Mouse (Mus musculus): ENCODE measurements around the gene Sult5a1. TPM values are rescaled to one million over a fixed set of nuclear protein-coding genes. Genes with fewer than 3 reads are reported as not detected.

Gene Sult5a1
- polyA plus RNA-seq, 1 experiment from 2014 or later: 3.5 TPM

GRCm38 (mm10) chr8:123138741-123139140 is 19.4 kb downstream of the Sult5a1 start:
- WGBS: 66% methylated on average over 4 of the region's 4 CpGs
- no peaks in the 10 kb centered on the region for H3K27me3 ChIP-seq (replicated peaks; ENCODE audit: control insufficient read depth, insufficient read depth, low read length)
- no peaks in the 10 kb centered on the region for H3K4me1 ChIP-seq (replicated peaks; ENCODE audit: control insufficient read depth, insufficient read depth, low read length)
- H3K9ac ChIP-seq (ENCODE audit: low read depth, low read length): no peak overlapping the region
- H3K4me2 ChIP-seq (replicated peaks; ENCODE audit: low read depth): no peak overlapping the region
- no peak for TF ChIP-seq CTCF (IDR thresholded peaks at IDR 0.05; ENCODE audit: low read depth)
- H3K27ac ChIP-seq (ENCODE audit: low read depth, low read length): no peak overlapping the region
- H3K9me3 ChIP-seq (ENCODE audit: control insufficient read depth): no peaks in the 10 kb centered on the region
- H3K4me3 ChIP-seq (ENCODE audit: low read depth, low read length): no peak overlapping the region
- no peak for ATAC-seq
- H3K36me3 ChIP-seq (ENCODE audit: control insufficient read depth, insufficient read depth): no peaks in the 10 kb centered on the region

DNA sequence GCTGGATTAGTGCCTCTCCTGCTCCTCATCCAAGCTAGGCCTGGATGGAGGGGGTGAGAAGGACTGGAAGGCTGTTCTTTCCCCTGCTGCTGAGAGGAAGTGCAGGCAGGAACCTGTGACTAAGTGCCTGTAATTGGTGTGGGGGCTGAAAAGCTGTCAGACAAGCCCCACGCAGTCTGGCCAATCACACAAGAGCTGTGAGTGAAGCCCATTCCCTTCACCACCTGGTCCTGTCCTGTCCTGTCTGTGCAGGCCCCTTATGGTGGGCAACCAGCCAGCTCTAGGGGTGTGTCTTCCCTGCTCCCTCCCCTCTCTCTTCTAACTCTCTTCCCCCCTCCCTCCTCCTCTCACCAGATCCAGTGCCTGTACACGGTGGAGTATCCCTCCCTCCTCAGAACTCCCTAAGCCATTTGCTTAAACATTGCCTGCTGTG is 20.5 kb downstream of the Sult5a1 start:
- H3K4me1 ChIP-seq (replicated peaks; ENCODE audit: control insufficient read depth, insufficient read depth, low read length): no peaks in the 10 kb centered on the region
- no peak overlapping the region for H3K4me3 ChIP-seq (ENCODE audit: low read depth, low read length)
- no peak overlapping the region for H3K4me2 ChIP-seq (replicated peaks; ENCODE audit: low read depth)
- no peaks in the 10 kb centered on the region for H3K27me3 ChIP-seq (replicated peaks; ENCODE audit: control insufficient read depth, insufficient read depth, low read length)
- H3K9me3 ChIP-seq (ENCODE audit: control insufficient read depth): no peaks in the 10 kb centered on the region
- no peak overlapping the region for H3K9ac ChIP-seq (ENCODE audit: low read depth, low read length)
- ATAC-seq: 0 out of 2 replicates have a peak, but pooled peaks have one; percentile 41
- no peak overlapping the region for H3K27ac ChIP-seq (ENCODE audit: low read depth, low read length)
- 30% methylated on average over 2 of the region's 2 CpGs for WGBS
- no peaks in the 10 kb centered on the region for H3K36me3 ChIP-seq (ENCODE audit: control insufficient read depth, insufficient read depth)
- no peak for TF ChIP-seq CTCF (IDR thresholded peaks at IDR 0.05; ENCODE audit: low read depth)

DNA sequence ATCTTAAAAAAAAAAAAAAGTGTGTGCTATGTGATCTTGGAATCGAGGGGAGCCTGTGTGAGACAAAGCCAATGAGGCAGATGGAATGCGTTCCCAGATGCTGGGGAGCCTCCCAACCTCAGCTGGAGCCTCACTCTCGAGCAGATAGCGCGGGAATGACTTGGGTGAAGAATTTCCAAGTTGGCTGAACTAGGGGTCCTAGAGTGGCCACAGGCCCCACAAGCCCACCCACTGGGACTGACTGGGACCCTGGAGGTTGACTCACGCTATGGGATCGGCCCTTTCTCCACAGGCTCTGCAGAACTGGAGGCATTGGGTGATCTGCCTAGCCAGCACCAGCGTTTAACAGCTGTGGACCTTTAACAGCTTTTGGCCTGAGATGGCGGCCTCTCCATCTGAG is 21.8 kb downstream of the Sult5a1 start:
- H3K4me1 ChIP-seq (replicated peaks; ENCODE audit: control insufficient read depth, insufficient read depth, low read length): no peaks in the 10 kb centered on the region
- no peak for TF ChIP-seq CTCF (IDR thresholded peaks at IDR 0.05; ENCODE audit: low read depth)
- no peaks in the 10 kb centered on the region for H3K27me3 ChIP-seq (replicated peaks; ENCODE audit: control insufficient read depth, insufficient read depth, low read length)
- no peaks in the 10 kb centered on the region for H3K9me3 ChIP-seq (ENCODE audit: control insufficient read depth)
- no peak overlapping the region for H3K9ac ChIP-seq (ENCODE audit: low read depth, low read length)
- H3K4me2 ChIP-seq (replicated peaks; ENCODE audit: low read depth): no peak overlapping the region
- 74% methylated on average over 9 of the region's 9 CpGs for WGBS
- no peak overlapping the region for H3K4me3 ChIP-seq (ENCODE audit: low read depth, low read length)
- ATAC-seq: no peak
- H3K27ac ChIP-seq (ENCODE audit: low read depth, low read length): no peak overlapping the region; the same call in 1 of the 2 replicates
- H3K36me3 ChIP-seq (ENCODE audit: control insufficient read depth, insufficient read depth): no peaks in the 10 kb centered on the region

GRCm38 (mm10) chr8:123135806-123136205 is 22.3 kb downstream of the Sult5a1 start:
- H3K27ac ChIP-seq (ENCODE audit: low read depth, low read length): no peak overlapping the region
- H3K4me1 ChIP-seq (replicated peaks; ENCODE audit: control insufficient read depth, insufficient read depth, low read length): no peaks in the 10 kb centered on the region
- ATAC-seq: no peak
- TF ChIP-seq CTCF (IDR thresholded peaks at IDR 0.05; ENCODE audit: low read depth): no peak
- no peaks in the 10 kb centered on the region for H3K27me3 ChIP-seq (replicated peaks; ENCODE audit: control insufficient read depth, insufficient read depth, low read length)
- no peaks in the 10 kb centered on the region for H3K9me3 ChIP-seq (ENCODE audit: control insufficient read depth)
- no peak overlapping the region for H3K9ac ChIP-seq (ENCODE audit: low read depth, low read length)
- H3K4me3 ChIP-seq (ENCODE audit: low read depth, low read length): no peak overlapping the region
- H3K4me2 ChIP-seq (replicated peaks; ENCODE audit: low read depth): no peak overlapping the region
- WGBS: 42% methylated on average over 9 of the region's 9 CpGs
- no peaks in the 10 kb centered on the region for H3K36me3 ChIP-seq (ENCODE audit: control insufficient read depth, insufficient read depth)

- H3K36me3 ChIP-seq (ENCODE audit: control insufficient read depth, insufficient read depth): no peaks in the 10 kb centered on the region
- no peaks in the 10 kb centered on the region for H3K9me3 ChIP-seq (ENCODE audit: control insufficient read depth)
- H3K4me3 ChIP-seq (ENCODE audit: low read depth, low read length): no peak overlapping the region
- H3K4me1 ChIP-seq (replicated peaks; ENCODE audit: control insufficient read depth, insufficient read depth, low read length): no peaks in the 10 kb centered on the region
- H3K27ac ChIP-seq (ENCODE audit: low read depth, low read length): no peak overlapping the region
- no peaks in the 10 kb centered on the region for H3K27me3 ChIP-seq (replicated peaks; ENCODE audit: control insufficient read depth, insufficient read depth, low read length)
- TF ChIP-seq CTCF (IDR thresholded peaks at IDR 0.05; ENCODE audit: low read depth): no peak
- no peak overlapping the region for H3K9ac ChIP-seq (ENCODE audit: low read depth, low read length)
- 29% methylated on average over 7 of the region's 7 CpGs for WGBS
- no peak overlapping the region for H3K4me2 ChIP-seq (replicated peaks; ENCODE audit: low read depth)
- no peak for ATAC-seq
Observed at GRCm38 (mm10) chr8:123135406-123135805, 22.7 kb downstream of the Sult5a1 start.

- Histone ChIP-seq H3K36me3 (ENCODE audit: control insufficient read depth, insufficient read depth) (no peaks in the 10 kb centered on the region), H3K9me3 (ENCODE audit: control insufficient read depth) (no peaks in the 10 kb centered on the region), H3K4me1 (replicated peaks; ENCODE audit: control insufficient read depth, insufficient read depth, low read length) (no peaks in the 10 kb centered on the region), H3K27me3 (replicated peaks; ENCODE audit: control insufficient read depth, insufficient read depth, low read length) (no peaks in the 10 kb centered on the region), H3K4me2 (replicated peaks; ENCODE audit: low read depth) (no peak overlapping the region), H3K4me3 (ENCODE audit: low read depth, low read length) (no peak overlapping the region), H3K9ac (ENCODE audit: low read depth, low read length) (no peak overlapping the region), H3K27ac (ENCODE audit: low read depth, low read length) (no peak overlapping the region)
- WGBS: 87% methylated on average over 11 of the region's 11 CpGs
- TF ChIP-seq CTCF (IDR thresholded peaks at IDR 0.05; ENCODE audit: low read depth): no peak
- no peak for ATAC-seq
Observed at GRCm38 (mm10) chr8:123134149-123134713, 23.9 kb downstream of the Sult5a1 start.

DNA sequence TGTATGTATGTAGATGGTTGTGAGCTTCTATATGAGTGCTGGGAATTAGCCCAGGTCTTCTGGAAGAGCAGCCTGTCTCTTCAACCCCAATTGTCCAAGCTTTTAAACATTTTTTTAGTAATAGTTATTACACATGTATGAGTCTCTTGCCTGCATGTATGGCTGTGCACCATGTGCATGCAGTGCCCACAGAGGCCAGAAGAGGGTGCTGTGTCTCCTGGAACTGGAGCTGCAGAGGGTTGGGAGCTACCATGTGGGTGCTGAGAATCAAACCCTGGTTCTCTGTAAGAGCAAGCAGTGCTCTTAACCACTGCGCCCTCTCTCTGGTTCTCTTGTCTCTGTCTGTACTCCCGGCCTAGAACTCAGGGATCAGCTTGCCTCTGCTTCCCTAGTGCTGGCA is 25.2 kb downstream of the Sult5a1 start:
- Histone ChIP-seq H3K9me3 (ENCODE audit: control insufficient read depth) (no peaks in the 10 kb centered on the region), H3K9ac (ENCODE audit: low read depth, low read length) (no peak overlapping the region), H3K4me2 (replicated peaks; ENCODE audit: low read depth) (no peak overlapping the region), H3K4me3 (ENCODE audit: low read depth, low read length) (no peak overlapping the region), H3K27me3 (replicated peaks; ENCODE audit: control insufficient read depth, insufficient read depth, low read length) (no peaks in the 10 kb centered on the region), H3K36me3 (ENCODE audit: control insufficient read depth, insufficient read depth) (no peaks in the 10 kb centered on the region), H3K4me1 (replicated peaks; ENCODE audit: control insufficient read depth, insufficient read depth, low read length) (no peaks in the 10 kb centered on the region), H3K27ac (ENCODE audit: low read depth, low read length) (no peak overlapping the region)
- no peak for ATAC-seq
- WGBS: 98% methylated on average over 2 of the region's 2 CpGs
- TF ChIP-seq CTCF (IDR thresholded peaks at IDR 0.05; ENCODE audit: low read depth): peak; percentile 37; the same call in 1 of the 2 replicates
